Mouse (Mus musculus) limb, embryonic 15.5 days (tissue): Measurements from ENCODE around the gene 2810004N23Rik. TPM values are rescaled to one million over a fixed set of nuclear protein-coding genes. Genes with fewer than 3 reads are reported as not detected.
A peak's percentile ranks its signal among the peaks of the same experiment; 100 is the strongest.

Experiments used
- ATAC-seq: fragments of 200-750 bp; cut with Nextera tagmentation; 2 replicates; pipeline ENCODE4 v1.8.0; 2017; ENCODE audit warnings: low read depth, moderate TSS enrichment; ENCODE audit not compliant: insufficient number of reproducible peaks, low FRiP score, low TSS enrichment
- H3K27ac ChIP-seq: fragments of 300-500 bp; sonication (generic); 2 replicates; pipeline ENCODE4 v1.5.1; 2015; ENCODE audit warnings: moderate library complexity, mild to moderate bottlenecking, inconsistent platforms
- H3K27me3 ChIP-seq: fragments of 300-500 bp; sonication (generic); 2 replicates; pipeline ENCODE4 v1.6.1; 2015; ENCODE audit warnings: inconsistent platforms
- H3K36me3 ChIP-seq: fragments of 300-500 bp; sonication (generic); 2 replicates; pipeline ENCODE4 v1.6.1; 2015; ENCODE audit warnings: inconsistent platforms
- H3K4me1 ChIP-seq: fragments of 300-500 bp; sonication (generic); 2 replicates; pipeline ENCODE4 v1.6.1; 2015; ENCODE audit warnings: inconsistent platforms
- H3K4me2 ChIP-seq: fragments of 300-500 bp; sonication (generic); 2 replicates; pipeline ENCODE4 v1.6.1; 2015; ENCODE audit warnings: mild to moderate bottlenecking, inconsistent platforms
- H3K4me3 ChIP-seq: fragments of 300-500 bp; sonication (generic); 2 replicates; pipeline ENCODE4 v1.5.1; 2015; ENCODE audit warnings: mild to moderate bottlenecking, inconsistent platforms
- H3K9ac ChIP-seq: fragments of 300-500 bp; sonication (generic); 2 replicates; pipeline ENCODE4 v1.6.1; 2015; ENCODE audit warnings: inconsistent platforms
- H3K9me3 ChIP-seq: fragments of 300-500 bp; sonication (generic); 2 replicates; pipeline ENCODE4 v1.6.1; 2016; ENCODE audit warnings: inconsistent platforms
- WGBS: fragments of 180-500 bp; shearing (Covaris S2); methylation state at CpG from one replicate; pipeline ENCODE4 v1.1.7; 2015; 5-methylcytosine and 5-hydroxymethylcytosine counted together
- polyA plus RNA-seq: library from polyadenylated mRNA; unstranded; fragments of >200 nt; fragmentation: Nextera tagmentation; extraction: Ambion mirVana; gene quantifications from 2 replicates; pipeline ENCODE4 v1.2.1, GENCODE M21; 2015

2810004N23Rik gene
- polyA plus RNA-seq, 1 experiment from 2014 or later, result 40.2 TPM

- WGBS, result 28% methylated on average over 3 of the region's 3 CpGs
- peaks cover 14% of the 10 kb centered on the region for H3K4me1 ChIP-seq
- no peaks in the 10 kb centered on the region for H3K27me3 ChIP-seq
- no peak for ATAC-seq
- H3K36me3 ChIP-seq, result peaks cover 57% of the 10 kb centered on the region
- H3K9me3 ChIP-seq, result peaks cover 6% of the 10 kb centered on the region; the same call in 1 of the 2 replicates
- H3K4me3 ChIP-seq, result no peak overlapping the region
- peak overlapping the region; percentile 1; the same call in 1 of the 2 replicates for H3K27ac ChIP-seq
- no peak overlapping the region for H3K9ac ChIP-seq
- H3K4me2 ChIP-seq, result no peak overlapping the region
These were observed 29.7 kb upstream of the 2810004N23Rik start for GRCm38 (mm10) chr8:124892596-124892995.

GRCm38 (mm10) chr8:124888385-124888784 is 25.5 kb upstream of the 2810004N23Rik start:
- H3K27me3 ChIP-seq, result no peaks in the 10 kb centered on the region
- no peak overlapping the region for H3K4me2 ChIP-seq
- 95% methylated on average over 5 of the region's 5 CpGs for WGBS
- no peak overlapping the region for H3K9ac ChIP-seq
- no peak overlapping the region for H3K27ac ChIP-seq
- peaks cover 83% of the 10 kb centered on the region for H3K36me3 ChIP-seq
- no peak overlapping the region for H3K4me3 ChIP-seq
- peaks cover 6% of the 10 kb centered on the region; the same call in 1 of the 2 replicates for H3K9me3 ChIP-seq
- no peaks in the 10 kb centered on the region for H3K4me1 ChIP-seq
- ATAC-seq, result no peak

GRCm38 (mm10) chr8:124878946-124879526 is 16.1 kb upstream of the 2810004N23Rik start:
- ATAC-seq, result no peak
- H3K9me3 ChIP-seq, result no peaks in the 10 kb centered on the region
- no peak overlapping the region for H3K4me2 ChIP-seq
- no peak overlapping the region for H3K27ac ChIP-seq
- H3K4me1 ChIP-seq, result no peaks in the 10 kb centered on the region
- H3K27me3 ChIP-seq, result no peaks in the 10 kb centered on the region
- peaks cover 94% of the 10 kb centered on the region for H3K36me3 ChIP-seq
- no peak overlapping the region for H3K9ac ChIP-seq
- H3K4me3 ChIP-seq, result no peak overlapping the region
- 85% methylated on average over 10 of the region's 10 CpGs for WGBS

- WGBS, result 87% methylated on average over 5 of the region's 5 CpGs
- H3K36me3 ChIP-seq, result peaks cover 94% of the 10 kb centered on the region
- no peak for ATAC-seq
These were observed 15.2 kb upstream of the 2810004N23Rik start for GRCm38 (mm10) chr8:124878141-124878540.

GRCm38 (mm10) chr8:124872690-124873089 is 9.8 kb upstream of the 2810004N23Rik start:
- no peak overlapping the region for H3K9ac ChIP-seq
- peaks cover 71% of the 10 kb centered on the region for H3K36me3 ChIP-seq

More at GRCm38 (mm10) chr8:124878141-124878540, 15.2 kb upstream of the 2810004N23Rik start:
- Histone ChIP-seq H3K27me3 (no peaks in the 10 kb centered on the region), H3K9me3 (no peaks in the 10 kb centered on the region), H3K9ac (no peak overlapping the region), H3K4me3 (no peak overlapping the region), H3K27ac (no peak overlapping the region), H3K4me2 (no peak overlapping the region), H3K4me1 (no peaks in the 10 kb centered on the region)

GRCm38 (mm10) chr8:124872081-124872480 is 9.2 kb upstream of the 2810004N23Rik start:
- Histone ChIP-seq H3K27ac (no peak overlapping the region), H3K4me2 (no peak overlapping the region), H3K9ac (no peak overlapping the region), H3K4me3 (no peak overlapping the region), H3K27me3 (no peaks in the 10 kb centered on the region), H3K36me3 (peaks cover 65% of the 10 kb centered on the region), H3K4me1 (no peaks in the 10 kb centered on the region), H3K9me3 (no peaks in the 10 kb centered on the region)
- WGBS, result 91% methylated on average over 7 of the region's 7 CpGs
- no peak for ATAC-seq

More at GRCm38 (mm10) chr8:124872690-124873089, 9.8 kb upstream of the 2810004N23Rik start:
- no peak for ATAC-seq
- Histone ChIP-seq H3K9me3 (no peaks in the 10 kb centered on the region), H3K27ac (no peak overlapping the region), H3K4me2 (no peak overlapping the region), H3K4me3 (no peak overlapping the region), H3K4me1 (no peaks in the 10 kb centered on the region), H3K27me3 (no peaks in the 10 kb centered on the region)
- WGBS, result 90% methylated on average over 5 of the region's 5 CpGs

- H3K36me3 ChIP-seq, result peaks cover 60% of the 10 kb centered on the region
- 92% methylated on average over 7 of the region's 7 CpGs for WGBS
- H3K4me3 ChIP-seq, result no peak overlapping the region
- H3K27me3 ChIP-seq, result no peaks in the 10 kb centered on the region
- no peak overlapping the region for H3K4me2 ChIP-seq
- ATAC-seq, result no peak
- H3K27ac ChIP-seq, result no peak overlapping the region
- H3K9ac ChIP-seq, result no peak overlapping the region
- no peaks in the 10 kb centered on the region for H3K9me3 ChIP-seq
- no peaks in the 10 kb centered on the region for H3K4me1 ChIP-seq
These were observed 8.6 kb upstream of the 2810004N23Rik start for GRCm38 (mm10) chr8:124871474-124871873.

GRCm38 (mm10) chr8:124869708-124870107 is 6.8 kb upstream of the 2810004N23Rik start:
- Histone ChIP-seq H3K27me3 (no peaks in the 10 kb centered on the region), H3K9ac (no peak overlapping the region), H3K4me2 (no peak overlapping the region), H3K9me3 (no peaks in the 10 kb centered on the region), H3K36me3 (peaks cover 44% of the 10 kb centered on the region), H3K4me1 (0 out of 2 replicates have a peak, but pooled peaks cover 3% of the 10 kb centered on the region), H3K4me3 (no peak overlapping the region), H3K27ac (no peak overlapping the region)
- WGBS, result 71% methylated on average over 6 of the region's 6 CpGs
- no peak for ATAC-seq

- H3K9ac ChIP-seq, result no peak overlapping the region
- H3K27me3 ChIP-seq, result no peaks in the 10 kb centered on the region
- 47% methylated on average over 2 of the region's 2 CpGs for WGBS
- H3K4me3 ChIP-seq, result no peak overlapping the region
- H3K4me1 ChIP-seq, result peaks cover 9% of the 10 kb centered on the region
- H3K4me2 ChIP-seq, result no peak overlapping the region
- H3K36me3 ChIP-seq, result peaks cover 19% of the 10 kb centered on the region
- no peak overlapping the region for H3K27ac ChIP-seq
- no peaks in the 10 kb centered on the region for H3K9me3 ChIP-seq
- no peak for ATAC-seq
These were observed 4.2 kb upstream of the 2810004N23Rik start for GRCm38 (mm10) chr8:124867126-124867525.

GRCm38 (mm10) chr8:124866669-124867068 is 3.7 kb upstream of the 2810004N23Rik start:
- no peak overlapping the region for H3K4me2 ChIP-seq
- 81% methylated on average over 3 of the region's 3 CpGs for WGBS
- H3K9me3 ChIP-seq, result no peaks in the 10 kb centered on the region
- H3K36me3 ChIP-seq, result peaks cover 14% of the 10 kb centered on the region
- H3K9ac ChIP-seq, result no peak overlapping the region
- H3K27me3 ChIP-seq, result no peaks in the 10 kb centered on the region
- ATAC-seq, result no peak
- H3K27ac ChIP-seq, result no peak overlapping the region
- H3K4me3 ChIP-seq, result no peak overlapping the region
- peaks cover 13% of the 10 kb centered on the region for H3K4me1 ChIP-seq

GRCm38 (mm10) chr8:124863729-124864128 is 809 bp upstream of the 2810004N23Rik start:
- ATAC-seq, result no peak
- H3K27ac ChIP-seq, result peak overlapping the region; percentile 95
- H3K36me3 ChIP-seq, result peaks cover 25% of the 10 kb centered on the region
- H3K9me3 ChIP-seq, result no peaks in the 10 kb centered on the region
- H3K4me3 ChIP-seq, result peak overlapping the region; percentile 98
- H3K9ac ChIP-seq, result peak overlapping the region; percentile 98
- peak overlapping the region; percentile 65 for H3K4me2 ChIP-seq
- 8% methylated on average over 8 of the region's 8 CpGs for WGBS
- H3K27me3 ChIP-seq, result no peaks in the 10 kb centered on the region
- peaks cover 15% of the 10 kb centered on the region for H3K4me1 ChIP-seq

- WGBS, result under 1% methylated on average over 33 of the region's 33 CpGs
- H3K27me3 ChIP-seq, result no peaks in the 10 kb centered on the region
- H3K4me3 ChIP-seq, result peak overlapping the region; percentile 98
- no peaks in the 10 kb centered on the region for H3K9me3 ChIP-seq
- peaks cover 15% of the 10 kb centered on the region for H3K4me1 ChIP-seq
- peak overlapping the region; percentile 98 for H3K9ac ChIP-seq
- peak; percentile 76 for ATAC-seq
- peak overlapping the region; percentile 95 for H3K27ac ChIP-seq
- peaks cover 30% of the 10 kb centered on the region for H3K36me3 ChIP-seq
- peak overlapping the region; percentile 65 for H3K4me2 ChIP-seq
These were observed 300 bp upstream of the 2810004N23Rik start for GRCm38 (mm10) chr8:124863163-124863677.
